In the genomic region with DNA sequence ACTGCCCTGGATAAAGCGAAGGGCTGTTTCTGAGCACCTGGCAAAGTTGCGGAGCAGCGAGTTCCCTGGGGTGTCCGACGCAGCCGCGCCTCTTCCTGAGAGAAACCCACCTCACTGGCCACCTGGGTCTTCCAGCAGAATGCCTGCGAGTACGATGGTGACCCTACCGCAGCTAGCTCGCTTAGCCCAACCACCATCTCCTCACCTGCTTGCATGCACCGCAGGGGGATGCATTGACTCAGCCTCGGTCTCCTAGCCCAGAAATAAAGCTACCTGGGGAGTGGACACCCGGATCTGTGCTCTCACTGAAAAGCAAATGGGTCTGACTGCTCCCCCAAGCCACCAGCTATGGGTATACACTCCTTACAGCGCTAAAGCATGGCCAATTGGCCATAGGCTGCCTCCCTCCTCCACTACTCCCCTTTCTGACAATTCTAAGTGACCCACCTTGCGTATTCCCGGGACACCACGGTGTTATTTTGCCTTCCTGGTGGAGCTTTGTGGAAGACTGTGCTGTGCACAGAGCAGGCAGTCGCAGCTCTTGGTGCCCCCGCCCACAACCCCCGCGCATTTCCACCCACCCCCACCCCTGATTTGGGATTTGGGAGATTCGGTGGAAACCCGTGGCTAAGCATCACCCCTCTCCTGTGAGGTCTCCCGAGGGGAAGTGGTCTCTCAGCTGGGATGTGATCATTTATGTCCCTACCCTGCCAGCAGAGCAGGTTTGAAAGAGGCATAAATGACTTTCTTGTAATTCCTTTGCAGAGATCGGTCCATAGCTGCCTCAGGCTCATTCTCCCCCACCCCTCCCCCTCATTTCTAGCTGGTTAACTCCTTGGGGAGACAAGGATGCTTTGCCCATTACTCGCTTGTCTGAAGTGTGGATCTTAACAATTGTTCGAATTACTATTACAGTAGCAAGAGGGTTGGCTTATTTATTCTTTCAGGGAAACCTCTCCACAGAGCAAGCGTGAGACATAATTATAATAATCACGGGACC, we compare ENCODE assay signal across 8 mouse cellular contexts. TPM values are rescaled to one million over a fixed set of nuclear protein-coding genes. Genes with fewer than 3 reads are reported as not detected.
A peak's percentile ranks its signal among the peaks of the same experiment; 100 is the strongest.
DNase-seq lines count a peak whose midpoint lies in the region; ATAC-seq and TF ChIP-seq lines count a peak whose summit lies in the region.

Lypd1 (minus strand) TSS at position 501 of the 1,000 bp plus-strand sequence.

- 8% methylated on average over 30 of the region's 30 CpGs for whole genome bisulfite sequencing in heart, embryonic 13.5 days
- 4% methylated on average over 30 of the region's 30 CpGs for WGBS in forebrain, embryonic 14.5 days
- WGBS in limb, embryonic 10.5 days, result 4% methylated on average over 30 of the region's 30 CpGs

- peaks cover 67% of the 10 kb centered on the region for H3K27me3 ChIP-seq in heart, embryonic 13.5 days (replicated peaks)
- H3K27me3 ChIP-seq in G1E (ENCODE audit: insufficient read depth, low read length), result peaks cover 7% of the 10 kb centered on the region; the same call in 1 of the 2 replicates
- peaks cover 10% of the 10 kb centered on the region; the same call in 1 of the 2 replicates for H3K27me3 ChIP-seq in forebrain, embryonic 14.5 days (replicated peaks; ENCODE audit: control insufficient read depth, insufficient read depth, low read length)
- peaks cover 71% of the 10 kb centered on the region for H3K27me3 ChIP-seq in limb, embryonic 10.5 days (ENCODE audit: low read depth, poor library complexity, severe bottlenecking)

- H3K36me3 ChIP-seq in heart, embryonic 13.5 days, result no peaks in the 10 kb centered on the region
- no peaks in the 10 kb centered on the region for H3K36me3 ChIP-seq in G1E (replicated peaks)
- no peaks in the 10 kb centered on the region for H3K36me3 ChIP-seq in forebrain, embryonic 14.5 days (ENCODE audit: control insufficient read depth, insufficient read depth, low read length)
- no peaks in the 10 kb centered on the region for H3K36me3 ChIP-seq in limb, embryonic 10.5 days

- DNase-seq in heart, postnatal 4 days, result no peak
- no peak for DNase-seq in G1E (ENCODE audit: low spot score)
- DNase-seq in forebrain, embryonic 14.5 days (ENCODE audit: low spot score), result peak; percentile 40
- peak; percentile 31 for DNase-seq in limb, embryonic 10.5 days (ENCODE audit: low spot score)
- DNase-seq in retina, postnatal 1 day, result peak; percentile 47
- no peak for DNase-seq in spleen, postnatal 10 days (ENCODE audit: low spot score in 2 of 2)

- no peak within 1 kb of the TSS for H3K27ac ChIP-seq in heart, embryonic 13.5 days (replicated peaks)
- H3K27ac ChIP-seq in forebrain, embryonic 14.5 days (ENCODE audit: low read depth, low read length), result peak within 1 kb of the TSS; percentile 33; the same call in 1 of the 2 replicates
- no peak within 1 kb of the TSS for H3K27ac ChIP-seq in limb, embryonic 10.5 days

- peak within 1 kb of the TSS; percentile 98 for H3K4me2 ChIP-seq in heart, embryonic 13.5 days
- peak within 1 kb of the TSS; percentile 99 for H3K4me2 ChIP-seq in forebrain, embryonic 14.5 days (ENCODE audit: low read length)

- peak within 1 kb of the TSS; percentile 58 for H3K4me3 ChIP-seq in heart, embryonic 13.5 days
- peak within 1 kb of the TSS; percentile 72 for H3K4me3 ChIP-seq in G1E (ENCODE audit: low read depth, low read length)
- peak within 1 kb of the TSS; percentile 52 for H3K4me3 ChIP-seq in forebrain, embryonic 14.5 days (ENCODE audit: low read depth, low read length)
- peak within 1 kb of the TSS; percentile 61 for H3K4me3 ChIP-seq in limb, embryonic 10.5 days

- H3K9me3 ChIP-seq in heart, embryonic 13.5 days, result no peaks in the 10 kb centered on the region
- peaks cover 41% of the 10 kb centered on the region for H3K9me3 ChIP-seq in G1E (replicated peaks)
- H3K9me3 ChIP-seq in forebrain, embryonic 14.5 days (replicated peaks; ENCODE audit: control insufficient read depth, low read length), result no peaks in the 10 kb centered on the region
- no peaks in the 10 kb centered on the region for H3K9me3 ChIP-seq in limb, embryonic 10.5 days (replicated peaks)

- peak within 1 kb of the TSS; percentile 73 for H3K9ac ChIP-seq in heart, embryonic 13.5 days
- H3K9ac ChIP-seq in forebrain, embryonic 14.5 days (ENCODE audit: low read length), result peak within 1 kb of the TSS; percentile 65

- H3K4me1 ChIP-seq in heart, embryonic 13.5 days, result peaks cover 27% of the 10 kb centered on the region
- peaks cover 18% of the 10 kb centered on the region for H3K4me1 ChIP-seq in G1E (ENCODE audit: insufficient read depth, low read depth, low read length)
- peaks cover 21% of the 10 kb centered on the region for H3K4me1 ChIP-seq in forebrain, embryonic 14.5 days (ENCODE audit: control insufficient read depth, insufficient read depth, low read length)
- peaks cover 35% of the 10 kb centered on the region for H3K4me1 ChIP-seq in limb, embryonic 10.5 days

- ATAC-seq in heart, embryonic 13.5 days (ENCODE audit: extremely low read depth, insufficient number of reproducible peaks, low FRiP score, low TSS enrichment), result no peak
- no peak for ATAC-seq in G1E (ENCODE audit: extremely low read depth, insufficient number of reproducible peaks, low FRiP score, poor library complexity, severe bottlenecking)
- 0 out of 2 replicates have a peak, but pooled peaks have one; percentile 6 for ATAC-seq in forebrain, embryonic 14.5 days
- ATAC-seq in erythroblast, adult 5-6 weeks (replicated peaks; ENCODE audit: low FRiP score, poor library complexity, severe bottlenecking), result no peak

- TF ChIP-seq CTCF in G1E (IDR thresholded peaks at IDR 0.05; ENCODE audit: low read depth, low read length), result no peak

RNA-seq across cellular contexts. Expression of gene Lypd1, which starts in this region (rescaled TPM):
- polyA plus RNA-seq in heart, embryonic 13.5 days (2015; fragmentation: Nextera tagmentation; extraction: Ambion mirVana), result 0.83 and 1.3 TPM in 2 replicates
- 1 to 10 TPM in 1 of 2 experiments, under 1 TPM in 1; 0.81 to 1.1 TPM for total RNA-seq in heart, postnatal 4 days (2021)
- 1.2 TPM in 1 of 2 replicates, not detected in the other for total RNA-seq in G1E (2014; fragmentation: Nextera tagmentation)
- 1.2 and 1.7 TPM in 2 replicates for total RNA-seq in G1E (2017)
- 0.61 and 0.68 TPM in 2 replicates for polyA plus RNA-seq in G1E (2012)
- 21.9 and 27.8 TPM in 2 replicates for polyA plus RNA-seq in forebrain, embryonic 14.5 days (2014; fragmentation: Nextera tagmentation; extraction: Ambion mirVana)
- 0.50 and 0.81 TPM in 2 replicates for polyA plus RNA-seq in limb, embryonic 10.5 days (2016; fragmentation: Nextera tagmentation; extraction: Ambion mirVana)
- not detected in 2 replicates for total RNA-seq in erythroblast, adult 5-6 weeks (2015; ENCODE audit: low replicate concordance)
- total RNA-seq in erythroblast, adult 5-6 weeks (2017; ENCODE audit: low replicate concordance), result not detected in 2 replicates

Comparison
In these comparisons a context has a peak if more than half of its experiments do, and no peak if none do; other contexts are left out.
1. Peak in DNase-seq and H3K4me3 ChIP-seq in limb, embryonic 10.5 days; RNA of the gene not detected or under 1 TPM.
2. DNase-seq: peak in forebrain, embryonic 14.5 days (single experiment) and retina, postnatal 1 day (single experiment); none in heart, postnatal 4 days (single experiment), G1E (single experiment) and spleen, postnatal 10 days (0 of 2).
3. Peak in every context shown above with its lines, with median percentiles within 50 percentile points of each other: H3K4me3 ChIP-seq.